Mouse (Mus musculus) embryonic facial prominence, embryonic 14.5 days (tissue): ENCODE data around the gene Nek3. TPM values are rescaled to one million over a fixed set of nuclear protein-coding genes. Genes with fewer than 3 reads are reported as not detected.

Source experiments
- polyA plus RNA-seq: library from polyadenylated mRNA; unstranded; fragments of >200 nt; fragmentation: Nextera tagmentation; extraction: Ambion mirVana; gene quantifications from 2 replicates; pipeline ENCODE4 v1.2.1, GENCODE M21; 2014

Gene Nek3
- polyA plus RNA-seq, 1 experiment from 2014 or later, result 5.8 TPM

Other genes with a start within 250 kb of the Nek3 start
- gene Defb15, start 233.7 kb downstream of the Nek3 start, polyA plus RNA-seq, result not detected in 2 replicates
- gene Defb35, start 228.1 kb downstream of the Nek3 start, polyA plus RNA-seq, result not detected in 2 replicates
- not detected in 2 replicates for gene Defb13, start 219.7 kb downstream of the Nek3 start, polyA plus RNA-seq
- gene Fam90a1a, start 207.7 kb downstream of the Nek3 start, polyA plus RNA-seq, result not detected in 2 replicates
- gene Ccdc70, start 196.7 kb downstream of the Nek3 start, polyA plus RNA-seq, result not detected in 2 replicates
- 0.62 and 0.86 TPM in 2 replicates for gene Atp7b, start 106.1 kb downstream of the Nek3 start, polyA plus RNA-seq
- 19.3 and 22.4 TPM in 2 replicates for gene Alg11, start 105.7 kb downstream of the Nek3 start, polyA plus RNA-seq
- 0.46 and 0.67 TPM in 2 replicates for gene Nek5, start 41.4 kb downstream of the Nek3 start, polyA plus RNA-seq
- gene Ckap2, start 19.4 kb upstream of the Nek3 start, polyA plus RNA-seq, result 35.6 and 43.4 TPM in 2 replicates
- 28.4 and 31.1 TPM in 2 replicates for gene Vps36, start 26.4 kb upstream of the Nek3 start, polyA plus RNA-seq
- 11.2 and 13.1 TPM in 2 replicates for gene Thsd1, start 60.9 kb upstream of the Nek3 start, polyA plus RNA-seq
- not detected in 2 replicates for gene Tpte, start 117.0 kb upstream of the Nek3 start, polyA plus RNA-seq
- 17.1 and 17.4 TPM in 2 replicates for gene Slc25a15, start 232.2 kb upstream of the Nek3 start, polyA plus RNA-seq
- gene Mrps31, start 244.9 kb upstream of the Nek3 start, polyA plus RNA-seq, result 35.1 and 35.9 TPM in 2 replicates